Mouse (Mus musculus) midbrain, embryonic 10.5 days (tissue): ENCODE measurements at regions not wholly inside any gene's neighbourhood (a gene's known extent, or its start where the extent isn't known, plus 50 kb on each side); places are given as distances from the start of the nearest gene placed in this dataset.

Experiments used
- DNase-seq: peaks from one replicate; pipeline ENCODE4 v3.0.0-alpha.2; 2017; ENCODE audit warnings: low spot score
- H3K27ac ChIP-seq: fragments of 300-500 bp; sonication (generic); replicated peaks from 2 replicates; pipeline ENCODE4 v1.5.1; 2016; ENCODE audit warnings: mild to moderate bottlenecking
- H3K27me3 ChIP-seq: fragments of 300-500 bp; sonication (generic); 2 replicates; pipeline ENCODE4 v1.6.1; 2016; ENCODE audit warnings: low read depth, mild to moderate bottlenecking; ENCODE audit not compliant: poor library complexity, severe bottlenecking
- H3K36me3 ChIP-seq: fragments of 300-500 bp; sonication (generic); 2 replicates; pipeline ENCODE4 v1.6.1; 2016; ENCODE audit warnings: mild to moderate bottlenecking, moderate library complexity
- H3K4me1 ChIP-seq: fragments of 300-500 bp; sonication (generic); 2 replicates; pipeline ENCODE4 v1.6.1; 2016
- H3K4me3 ChIP-seq: fragments of 300-500 bp; sonication (generic); 2 replicates; pipeline ENCODE4 v1.5.1; 2016; ENCODE audit warnings: mild to moderate bottlenecking, moderate library complexity
- H3K9me3 ChIP-seq: fragments of 300-500 bp; sonication (generic); replicated peaks from 2 replicates; pipeline ENCODE4 v1.6.1; 2016; ENCODE audit warnings: mild to moderate bottlenecking
- WGBS: fragments of 180-500 bp; shearing (Covaris S2); methylation state at CpG from one replicate; pipeline ENCODE4 v1.1.7; 2016; 5-methylcytosine and 5-hydroxymethylcytosine counted together

- Histone ChIP-seq H3K27ac (peak overlapping the region; percentile 56), H3K27me3 (peaks cover 9% of the 10 kb centered on the region), H3K9me3 (0 out of 2 replicates have a peak, but pooled peaks cover 3% of the 10 kb centered on the region), H3K4me3 (no peak overlapping the region), H3K36me3 (no peaks in the 10 kb centered on the region), H3K4me1 (peaks cover 25% of the 10 kb centered on the region)
- WGBS, result 47% methylated on average over 3 of the region's 3 CpGs
- DNase-seq, result no peak
Observed at GRCm38 (mm10) chr3:35221183-35221582, 532.7 kb upstream of the Atp11b start.

- Histone ChIP-seq H3K4me1 (peaks cover 25% of the 10 kb centered on the region), H3K9me3 (0 out of 2 replicates have a peak, but pooled peaks cover 3% of the 10 kb centered on the region), H3K27me3 (peaks cover 9% of the 10 kb centered on the region), H3K27ac (no peak overlapping the region; the same call in 1 of the 2 replicates), H3K4me3 (no peak overlapping the region), H3K36me3 (no peaks in the 10 kb centered on the region)
- DNase-seq, result no peak
- 66% methylated on average over 2 of the region's 2 CpGs for WGBS
Observed at GRCm38 (mm10) chr3:35222251-35222650, 531.7 kb upstream of the Atp11b start.

GRCm38 (mm10) chr3:35225051-35225701, 528.7 kb upstream of the Atp11b start:
- DNase-seq, result no peak
- Histone ChIP-seq H3K4me1 (peaks cover 25% of the 10 kb centered on the region), H3K27ac (no peak overlapping the region; the same call in 1 of the 2 replicates), H3K27me3 (peaks cover 9% of the 10 kb centered on the region), H3K36me3 (no peaks in the 10 kb centered on the region), H3K9me3 (0 out of 2 replicates have a peak, but pooled peaks cover 3% of the 10 kb centered on the region), H3K4me3 (no peak overlapping the region)
- WGBS, result 64% methylated on average over 12 of the region's 12 CpGs

- Histone ChIP-seq H3K4me1 (peaks cover 24% of the 10 kb centered on the region), H3K36me3 (no peaks in the 10 kb centered on the region), H3K27ac (no peak overlapping the region), H3K4me3 (no peak overlapping the region), H3K27me3 (peaks cover 9% of the 10 kb centered on the region), H3K9me3 (0 out of 2 replicates have a peak, but pooled peaks cover 3% of the 10 kb centered on the region)
- 83% methylated on average over 3 of the region's 3 CpGs for WGBS
- no peak for DNase-seq
Observed at GRCm38 (mm10) chr3:35225774-35226365, 528.0 kb upstream of the Atp11b start.

- 92% methylated on average over 10 of the region's 10 CpGs for WGBS
- no peaks in the 10 kb centered on the region for H3K27me3 ChIP-seq
- no peak for DNase-seq
- H3K9me3 ChIP-seq, result no peaks in the 10 kb centered on the region
- H3K4me3 ChIP-seq, result no peak overlapping the region
- no peaks in the 10 kb centered on the region for H3K36me3 ChIP-seq
- H3K27ac ChIP-seq, result no peak overlapping the region
- H3K4me1 ChIP-seq, result peaks cover 24% of the 10 kb centered on the region
Observed at GRCm38 (mm10) chr3:35231158-35231928, 522.6 kb upstream of the Atp11b start.

GRCm38 (mm10) chr3:35232487-35232886, 521.4 kb upstream of the Atp11b start:
- no peak overlapping the region for H3K27ac ChIP-seq
- peaks cover 28% of the 10 kb centered on the region for H3K4me1 ChIP-seq
- WGBS, result 90% methylated on average over 1 of the region's 1 CpGs
- DNase-seq, result no peak
- no peak overlapping the region for H3K4me3 ChIP-seq
- no peaks in the 10 kb centered on the region for H3K27me3 ChIP-seq
- H3K9me3 ChIP-seq, result no peaks in the 10 kb centered on the region
- no peaks in the 10 kb centered on the region for H3K36me3 ChIP-seq

GRCm38 (mm10) chr3:35235066-35235465, 518.8 kb upstream of the Atp11b start:
- Histone ChIP-seq H3K27me3 (no peaks in the 10 kb centered on the region), H3K4me1 (peaks cover 28% of the 10 kb centered on the region), H3K4me3 (no peak overlapping the region), H3K36me3 (no peaks in the 10 kb centered on the region), H3K9me3 (no peaks in the 10 kb centered on the region), H3K27ac (no peak overlapping the region)
- no peak for DNase-seq
- 88% methylated on average over 3 of the region's 3 CpGs for WGBS

- no peak overlapping the region for H3K4me3 ChIP-seq
- WGBS, result 70% methylated on average over 5 of the region's 5 CpGs
- peaks cover 28% of the 10 kb centered on the region for H3K4me1 ChIP-seq
- no peak for DNase-seq
- no peak overlapping the region for H3K27ac ChIP-seq
- H3K36me3 ChIP-seq, result no peaks in the 10 kb centered on the region
- no peaks in the 10 kb centered on the region for H3K27me3 ChIP-seq
- H3K9me3 ChIP-seq, result no peaks in the 10 kb centered on the region
Observed at GRCm38 (mm10) chr3:35235772-35236171, 518.1 kb upstream of the Atp11b start.

GRCm38 (mm10) chr3:35237342-35237741, 516.6 kb upstream of the Atp11b start:
- DNase-seq, result no peak
- no peaks in the 10 kb centered on the region for H3K36me3 ChIP-seq
- H3K9me3 ChIP-seq, result no peaks in the 10 kb centered on the region
- H3K4me3 ChIP-seq, result no peak overlapping the region
- 92% methylated on average over 6 of the region's 6 CpGs for WGBS
- H3K4me1 ChIP-seq, result peaks cover 34% of the 10 kb centered on the region
- no peak overlapping the region for H3K27ac ChIP-seq
- H3K27me3 ChIP-seq, result no peaks in the 10 kb centered on the region

- no peak for DNase-seq
- peak overlapping the region; percentile 74 for H3K27ac ChIP-seq
- H3K27me3 ChIP-seq, result no peaks in the 10 kb centered on the region
- H3K4me1 ChIP-seq, result peaks cover 45% of the 10 kb centered on the region
- H3K36me3 ChIP-seq, result no peaks in the 10 kb centered on the region
- H3K4me3 ChIP-seq, result no peak overlapping the region
- H3K9me3 ChIP-seq, result no peaks in the 10 kb centered on the region
- WGBS, result 41% methylated on average over 6 of the region's 6 CpGs
Observed at GRCm38 (mm10) chr3:35242349-35242748, 511.6 kb upstream of the Atp11b start.

- Histone ChIP-seq H3K4me1 (peaks cover 45% of the 10 kb centered on the region), H3K9me3 (no peaks in the 10 kb centered on the region), H3K27me3 (no peaks in the 10 kb centered on the region), H3K27ac (peak overlapping the region; percentile 74), H3K36me3 (no peaks in the 10 kb centered on the region), H3K4me3 (no peak overlapping the region)
- WGBS, result 66% methylated on average over 10 of the region's 10 CpGs
- DNase-seq, result no peak
Observed at GRCm38 (mm10) chr3:35242871-35243529, 510.9 kb upstream of the Atp11b start.

GRCm38 (mm10) chr3:35245003-35245402, 508.9 kb upstream of the Atp11b start:
- peak overlapping the region; percentile 9; the same call in 1 of the 2 replicates for H3K4me3 ChIP-seq
- no peaks in the 10 kb centered on the region for H3K9me3 ChIP-seq
- 13% methylated on average over 8 of the region's 8 CpGs for WGBS
- DNase-seq, result no peak
- H3K4me1 ChIP-seq, result peaks cover 46% of the 10 kb centered on the region
- H3K36me3 ChIP-seq, result no peaks in the 10 kb centered on the region
- H3K27ac ChIP-seq, result peak overlapping the region; percentile 70
- no peaks in the 10 kb centered on the region for H3K27me3 ChIP-seq
